Mouse (Mus musculus): ENCODE results near the gene Tanc1.

DNA sequence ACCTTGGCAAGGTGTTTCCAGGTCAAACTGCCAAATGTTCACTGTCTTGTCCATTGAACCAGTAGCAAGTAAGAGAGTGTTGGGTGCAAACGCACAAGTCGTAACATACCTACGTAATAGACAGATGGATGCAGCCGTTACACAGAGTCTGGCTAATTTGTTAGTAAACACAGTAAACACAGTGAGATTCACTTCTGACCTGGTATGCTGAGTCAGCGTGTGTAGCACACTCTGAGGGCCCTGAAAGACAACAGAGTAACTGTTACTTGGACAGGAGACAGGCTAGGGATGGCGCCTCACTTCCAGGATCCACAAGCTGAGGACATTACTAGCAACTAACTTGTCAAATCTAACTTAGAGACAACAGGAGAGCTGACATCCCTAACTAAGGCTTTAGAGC lies 250.8 kb downstream of the Tanc1 start:
- TF ChIP-seq CTCF (IDR thresholded peaks at IDR 0.05; ENCODE audit: insufficient read depth, low read depth, low read length) (no peak), POLR2A (IDR thresholded peaks at IDR 0.05; ENCODE audit: insufficient read depth, low read depth, low read length) (no peak)
